Mouse (Mus musculus): ENCODE measurements at regions not wholly inside any gene's neighbourhood (a gene's known extent, or its start where the extent isn't known, plus 50 kb on each side); places are given as distances from the start of the nearest gene placed in this dataset.

DNA sequence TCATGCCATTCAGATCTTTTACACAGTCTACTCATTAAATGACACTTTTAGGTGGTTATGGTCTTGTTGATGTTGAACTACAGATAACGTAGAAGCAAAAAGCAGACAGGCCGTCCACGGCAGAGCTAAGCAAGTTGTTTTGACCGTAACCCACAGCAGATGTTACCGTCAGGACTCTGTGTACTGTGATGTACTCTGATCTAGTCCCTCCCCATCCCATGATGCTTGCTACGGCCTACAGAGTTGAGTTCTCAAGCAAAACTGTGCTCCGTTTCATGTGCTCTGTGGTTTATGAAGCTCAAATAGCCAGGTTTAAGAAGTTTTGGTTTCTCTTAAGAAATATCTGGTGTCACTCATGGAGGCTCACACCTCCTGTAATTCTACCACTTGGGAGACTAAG is 169.4 kb upstream of the Tnfaip3 start:
- no peak for TF ChIP-seq CTCF (IDR thresholded peaks at IDR 0.05; ENCODE audit: insufficient read depth, low read depth, low read length)
- TF ChIP-seq POLR2A (IDR thresholded peaks at IDR 0.05; ENCODE audit: insufficient read depth, low read depth, low read length) = no peak

Measured in olfactory bulb, adult 2 months (tissue).